Mouse (Mus musculus) embryo, embryonic 9.5 days (tissue): ENCODE results near the gene Lefty2.
A peak's percentile ranks its signal among the peaks of the same experiment; 100 is the strongest.
"Not testable (repeated sequence)": the region's sequence is repeated elsewhere in the genome, so short reads cannot be mapped to it uniquely, and the experiment has no call there.

Source experiments
- DNase-seq: peaks from one replicate; pipeline ENCODE4 v3.0.0-alpha.2; 2017; ENCODE audit errors: extremely low spot score

Gene Lefty2

DNA sequence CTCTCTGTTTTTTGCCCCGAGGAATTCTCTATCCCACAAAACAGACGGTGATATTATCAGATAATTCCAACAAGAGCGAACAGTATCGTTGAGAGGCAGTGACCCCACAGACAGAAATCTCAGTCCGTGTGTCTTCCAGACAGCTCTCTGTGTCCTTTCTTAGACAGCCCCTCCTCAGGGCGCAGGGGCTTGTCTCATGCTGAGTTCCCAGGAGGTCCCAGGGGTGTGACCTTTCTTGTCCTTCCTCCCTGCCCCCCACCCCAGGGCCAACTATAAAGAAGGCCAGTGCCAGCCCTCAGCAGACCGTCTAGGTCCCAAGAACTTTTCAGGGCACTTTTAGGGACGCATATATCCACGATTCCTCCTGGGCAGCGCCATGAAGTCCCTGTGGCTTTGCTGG lies at the start of gene Lefty2:
TSS of gene Lefty2 (plus strand) at position 301 of the 400 bp plus-strand sequence.
- DNase-seq = no peak

DNA sequence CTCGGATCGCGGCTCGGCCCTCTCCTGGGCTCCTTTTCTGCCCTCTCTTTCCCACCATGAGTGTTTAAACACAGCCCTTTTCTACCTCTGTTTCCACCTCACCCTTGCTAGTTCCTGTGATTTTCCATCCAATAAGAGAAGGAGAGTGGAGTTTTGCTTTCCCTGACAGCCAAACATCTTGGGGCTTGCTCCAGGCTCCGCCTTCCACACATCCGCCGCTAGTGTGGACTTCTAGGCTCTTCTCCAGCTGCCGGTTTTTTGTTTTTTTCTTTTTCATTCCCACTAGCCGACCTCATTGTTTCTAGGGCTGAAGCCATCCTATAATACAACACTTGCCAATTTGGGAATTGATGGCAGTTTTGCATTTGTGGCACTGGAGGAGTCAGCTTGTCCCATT lies 44.8 kb upstream of the Lefty2 start:
- DNase-seq = peak; percentile 75

DNA sequence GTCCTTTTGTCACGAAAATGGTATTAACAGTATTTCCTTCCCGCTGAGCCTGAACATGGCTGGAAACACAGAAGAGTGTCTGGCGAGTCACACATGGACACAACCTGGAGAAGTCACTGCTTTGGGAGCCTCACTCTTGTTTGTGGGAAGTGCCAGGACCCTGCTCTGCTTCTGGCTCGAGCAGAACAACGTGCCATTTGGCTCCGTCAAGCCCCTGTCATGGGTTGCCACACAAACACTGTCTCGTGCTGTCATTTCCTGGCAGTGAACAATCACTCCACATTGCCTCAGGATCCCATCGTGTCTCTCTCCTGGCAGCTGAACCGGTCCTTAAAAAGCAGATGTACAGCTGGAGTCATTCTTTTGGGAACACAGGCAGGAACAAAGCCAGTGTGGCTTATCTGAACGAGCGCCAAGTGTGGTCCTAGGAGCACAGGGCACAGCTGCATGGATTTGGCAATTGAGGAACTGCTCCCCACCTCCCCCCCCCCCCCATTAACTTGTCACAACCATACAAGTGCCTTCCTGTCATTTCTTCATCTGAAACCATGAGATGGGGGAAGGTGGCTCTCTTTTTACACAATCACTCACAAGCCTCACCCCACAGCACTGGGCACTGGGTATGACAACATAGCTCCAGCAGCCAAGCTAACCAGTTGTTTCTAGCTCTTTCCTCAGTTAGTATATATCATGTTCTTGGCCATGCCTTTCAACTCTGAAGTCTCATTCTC lies 44.2 kb upstream of the Lefty2 start:
- peak; percentile 53 for DNase-seq

DNA sequence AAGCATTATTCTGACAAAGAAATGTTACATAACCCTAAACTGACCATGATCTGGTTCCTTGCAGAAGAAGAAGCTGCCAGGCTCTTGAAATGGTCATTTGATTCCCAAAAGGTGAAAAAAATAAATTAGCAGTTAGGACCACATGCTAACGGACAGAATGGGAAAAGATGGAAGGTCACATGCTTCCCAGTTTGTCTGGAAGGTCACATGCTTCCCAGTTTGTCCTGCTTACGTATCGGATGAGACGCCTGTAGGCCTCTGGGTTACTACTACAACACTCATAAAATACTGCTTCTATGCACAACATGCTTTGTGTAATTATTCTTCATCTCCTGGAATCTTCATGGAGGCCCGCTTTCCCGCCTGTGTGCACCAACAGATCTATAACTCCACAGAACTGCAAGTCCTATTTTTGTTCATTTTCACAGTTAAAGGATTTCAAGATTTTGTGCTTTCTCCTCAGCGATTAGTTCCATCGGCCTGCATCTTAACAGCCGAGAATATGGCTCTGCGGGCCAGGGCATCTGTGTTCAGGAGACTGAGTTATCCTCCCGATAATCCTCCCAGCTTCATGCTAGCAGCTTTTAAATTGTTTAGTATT lies 43.1 kb upstream of the Lefty2 start:
- DNase-seq = no peak

DNA sequence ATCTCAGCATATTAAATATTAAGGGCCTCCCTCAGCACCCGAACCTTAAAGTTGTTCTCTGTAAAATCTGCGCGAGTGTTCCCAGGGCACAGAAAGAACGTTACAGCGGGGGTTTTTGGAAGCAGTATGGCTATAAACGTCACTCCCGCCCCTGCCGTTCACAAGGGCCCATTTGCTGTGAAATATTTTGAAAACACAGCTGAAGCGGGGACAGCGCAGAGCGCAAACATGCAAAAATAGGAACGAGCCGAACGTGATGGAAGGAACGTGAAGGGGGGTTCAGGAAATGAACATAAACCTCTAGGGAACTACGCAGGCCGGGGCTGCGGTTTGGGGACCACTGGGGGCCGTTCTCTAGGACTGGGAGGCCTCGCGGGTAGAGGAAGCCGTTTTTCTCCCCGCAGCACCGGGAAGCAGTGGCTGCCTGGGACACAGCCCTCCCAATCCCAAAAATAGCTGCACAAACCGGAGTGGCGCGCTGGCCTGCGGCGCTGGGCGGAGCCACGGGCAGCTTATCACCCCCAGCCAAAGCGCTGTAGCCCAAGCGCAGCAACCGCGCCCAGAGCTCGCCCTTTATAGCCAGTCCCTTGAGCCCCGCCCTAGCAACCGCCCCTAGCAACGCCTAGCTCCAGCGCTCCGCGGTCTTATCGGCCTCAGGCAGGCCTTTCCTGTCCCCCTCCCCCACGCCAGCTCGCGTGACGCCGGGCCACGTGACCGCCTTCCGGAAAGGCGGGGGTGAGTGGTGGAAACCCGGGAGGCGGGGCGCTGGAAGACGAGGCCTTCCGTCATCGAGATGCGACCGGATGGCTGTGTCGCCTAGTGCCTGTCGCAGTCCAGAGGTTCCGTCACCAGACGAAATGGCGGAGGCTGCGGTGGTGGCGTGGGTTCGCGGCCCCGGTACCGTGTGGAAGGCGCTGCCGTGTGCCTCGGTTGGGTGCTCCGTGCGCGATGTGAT lies 42.3 kb upstream of the Lefty2 start, which contains the start of gene Sde2:
TSS of gene Sde2 (plus strand) at position 812 of the 955 bp plus-strand sequence.
- DNase-seq = peak; percentile 100

DNA sequence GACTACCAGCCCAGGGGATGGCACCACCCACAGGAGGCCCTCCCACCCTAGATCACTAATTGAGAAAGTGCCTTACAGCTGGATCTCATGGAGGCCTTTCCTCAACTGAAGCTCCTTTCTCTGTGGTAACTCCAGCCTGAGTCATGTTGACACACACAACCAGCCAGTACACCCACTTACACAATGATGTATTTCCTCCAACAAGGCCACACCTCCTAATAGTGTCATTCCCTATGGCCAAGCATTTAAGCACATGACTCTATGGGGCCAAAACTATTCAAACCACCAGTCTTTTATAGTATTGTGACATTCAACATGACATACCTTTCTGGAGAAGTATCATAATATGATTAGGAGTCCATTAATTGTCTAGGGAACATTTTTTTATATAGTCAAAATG lies 34.1 kb upstream of the Lefty2 start:
- DNase-seq = no peak

DNA sequence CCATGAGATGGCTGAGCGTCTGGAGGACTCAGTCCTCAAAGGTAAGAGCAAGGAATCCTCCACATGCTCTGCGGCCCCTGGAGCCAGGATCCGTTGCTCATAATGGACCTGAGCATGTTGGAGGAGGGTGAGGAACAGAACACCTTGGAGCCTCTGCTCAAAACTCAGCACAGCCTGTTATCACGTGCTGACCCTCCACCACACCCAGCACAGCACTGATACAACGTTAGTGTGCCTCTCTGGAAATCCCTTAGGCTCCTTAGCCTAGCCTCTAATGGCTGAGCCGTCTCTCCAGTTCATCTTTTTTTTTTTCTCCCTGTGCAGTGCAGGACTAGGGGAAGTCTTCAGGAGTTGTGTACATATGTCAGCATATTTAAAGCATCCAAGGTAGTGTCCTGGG lies 32.9 kb upstream of the Lefty2 start:
- DNase-seq = no peak

DNA sequence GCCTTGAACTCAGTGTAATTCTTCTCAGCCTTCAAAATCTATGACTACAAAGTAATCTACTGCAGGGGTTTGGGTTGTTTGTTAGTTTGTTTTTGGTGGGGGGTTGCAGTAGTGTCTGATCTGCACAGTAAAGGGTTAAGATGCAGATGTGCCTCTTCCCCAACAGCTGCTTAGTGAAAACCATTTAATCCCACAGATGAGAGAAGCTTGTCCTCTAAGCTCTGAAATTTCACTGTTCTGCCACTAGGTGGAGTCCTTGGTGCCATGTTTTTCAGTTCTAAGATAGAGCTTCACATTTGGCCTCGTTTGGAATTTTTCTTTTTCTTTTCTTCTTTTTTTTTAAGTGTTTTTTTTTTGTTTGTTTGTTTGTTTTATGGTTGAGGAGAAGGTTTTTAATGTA lies 29.3 kb upstream of the Lefty2 start:
- DNase-seq = peak; percentile 30

DNA sequence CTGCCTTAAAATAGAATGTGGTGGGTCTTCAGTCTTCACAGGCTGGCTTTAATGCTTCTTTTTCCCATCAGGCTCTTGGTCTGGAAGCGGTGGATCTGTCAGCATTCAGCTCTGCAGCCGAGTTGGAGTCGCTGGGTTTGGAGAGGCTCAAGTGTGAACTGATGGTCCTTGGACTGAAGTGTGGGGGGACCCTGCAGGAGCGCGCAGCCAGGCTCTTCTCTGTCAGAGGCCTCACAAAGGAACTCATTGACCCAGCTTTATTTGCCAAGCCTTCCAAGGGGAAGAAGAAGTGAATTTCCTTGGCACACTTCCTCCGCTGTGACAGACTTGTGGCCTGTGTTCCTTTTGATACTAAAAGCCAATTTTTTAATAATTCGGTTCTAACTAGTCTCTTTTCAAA lies 26.9 kb upstream of the Lefty2 start:
- no peak for DNase-seq

DNA sequence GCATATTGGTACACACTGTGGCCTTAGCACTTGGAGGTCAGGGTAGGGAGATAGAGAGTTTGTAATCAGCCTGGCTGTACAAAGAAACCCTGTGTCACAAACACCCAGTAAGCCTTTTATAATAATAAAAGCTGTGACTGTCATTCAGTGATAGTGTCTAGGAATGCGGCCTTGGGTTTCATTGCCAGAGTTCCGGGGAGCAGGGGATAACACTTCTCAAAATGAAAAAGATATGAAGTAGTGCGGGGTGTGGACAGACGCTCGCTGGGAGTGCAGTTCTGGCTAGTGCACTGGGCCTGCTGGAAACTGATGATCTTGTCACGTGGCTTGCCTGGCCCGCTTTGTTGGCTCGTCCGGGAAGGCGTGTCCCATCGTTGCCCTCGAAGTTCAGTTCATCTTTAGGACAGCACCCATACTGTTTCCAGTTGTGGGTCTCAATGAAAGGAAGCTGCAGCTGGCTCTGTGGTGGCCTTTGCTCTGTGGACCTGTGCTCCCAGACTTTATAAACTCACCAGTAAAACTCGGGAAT lies 22.7 kb upstream of the Lefty2 start:
- no peak for DNase-seq

DNA sequence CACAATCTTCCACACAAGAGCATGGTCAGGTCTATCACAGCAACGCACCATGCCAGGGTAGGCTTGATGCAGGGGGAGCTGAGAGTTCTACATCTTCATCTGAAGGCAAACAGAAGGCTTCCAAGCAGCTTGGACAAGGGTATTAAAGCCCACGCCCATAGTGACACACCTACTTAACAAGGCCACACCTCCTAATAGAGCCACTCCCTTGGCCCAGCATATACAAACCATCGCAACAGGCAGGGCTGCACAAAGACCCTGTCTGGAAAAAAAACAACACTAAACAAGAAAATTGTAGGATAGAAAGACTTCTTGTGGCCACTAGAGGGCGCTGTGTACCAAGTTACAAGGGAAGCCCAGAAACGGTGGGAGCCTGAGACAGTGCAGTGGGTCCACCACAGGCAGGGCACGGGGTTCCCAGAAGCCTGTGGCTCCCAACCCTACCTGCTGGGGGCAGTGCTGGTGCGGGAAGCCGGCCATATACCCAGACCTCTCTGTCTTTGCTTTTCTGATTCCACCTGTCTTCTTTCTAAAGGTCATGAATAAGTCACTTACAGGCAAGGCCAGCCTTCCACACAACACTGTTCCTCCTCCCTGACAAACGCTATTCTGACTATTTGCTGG lies 18.9 kb upstream of the Lefty2 start:
- peak; percentile 70 for DNase-seq

DNA sequence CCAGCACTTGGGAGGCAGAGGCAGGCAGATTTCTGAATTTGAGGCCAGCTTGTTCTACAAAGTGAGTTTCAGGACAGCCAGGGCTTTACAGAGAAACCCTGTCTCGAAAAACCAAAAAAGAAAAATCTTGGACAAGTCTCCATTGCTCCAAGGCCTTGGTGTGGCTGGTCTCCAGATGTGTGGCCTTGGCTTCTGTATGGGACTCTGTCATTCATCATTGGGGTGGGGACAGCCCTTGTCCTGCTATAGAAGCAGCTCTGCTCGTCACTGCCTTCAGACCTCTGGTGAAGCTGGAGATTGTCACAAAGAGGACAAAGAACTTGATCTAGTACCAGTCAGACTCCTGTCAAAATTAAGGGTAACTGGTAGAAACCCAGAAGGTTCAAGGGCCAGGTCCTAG lies 18.3 kb upstream of the Lefty2 start:
- no peak for DNase-seq

DNA sequence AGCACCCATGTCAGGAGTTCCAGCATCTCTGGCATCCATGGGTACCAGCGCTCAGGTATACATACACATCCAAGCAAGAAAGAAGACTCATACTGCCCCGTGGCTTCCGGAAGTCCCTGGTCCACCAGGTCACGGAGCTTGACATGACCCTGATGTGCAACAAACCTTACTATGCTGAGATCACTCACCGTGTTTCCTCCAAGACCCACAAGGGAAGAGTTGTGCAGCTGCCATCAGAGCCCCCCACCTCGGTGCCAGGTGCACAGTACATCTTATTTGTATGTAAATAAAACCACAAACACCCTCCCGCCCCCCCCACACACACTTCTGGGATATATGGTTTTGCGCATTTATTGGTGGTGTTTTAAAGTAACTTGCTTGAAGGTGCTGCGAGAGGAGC lies 17.8 kb upstream of the Lefty2 start:
- no peak for DNase-seq

DNA sequence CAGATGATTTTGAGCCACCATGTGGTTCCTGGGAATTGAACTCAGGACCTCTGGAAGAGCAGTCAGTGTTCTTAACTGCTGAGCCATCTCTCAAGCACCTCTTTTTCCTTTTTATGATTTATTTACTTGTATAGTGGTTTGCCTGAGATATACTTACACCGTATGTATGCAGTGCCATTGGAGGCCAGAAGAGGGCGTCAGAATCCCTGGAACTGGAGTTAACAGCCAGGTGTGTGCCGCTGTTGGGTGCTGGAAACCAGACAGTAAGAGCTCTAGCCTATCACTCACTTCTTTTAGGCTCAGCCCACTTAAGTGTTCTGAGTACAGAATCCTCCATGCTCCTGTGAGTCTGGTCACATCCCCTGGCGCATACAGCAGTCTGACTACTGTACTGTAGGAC lies 15.4 kb upstream of the Lefty2 start:
- no peak for DNase-seq

DNA sequence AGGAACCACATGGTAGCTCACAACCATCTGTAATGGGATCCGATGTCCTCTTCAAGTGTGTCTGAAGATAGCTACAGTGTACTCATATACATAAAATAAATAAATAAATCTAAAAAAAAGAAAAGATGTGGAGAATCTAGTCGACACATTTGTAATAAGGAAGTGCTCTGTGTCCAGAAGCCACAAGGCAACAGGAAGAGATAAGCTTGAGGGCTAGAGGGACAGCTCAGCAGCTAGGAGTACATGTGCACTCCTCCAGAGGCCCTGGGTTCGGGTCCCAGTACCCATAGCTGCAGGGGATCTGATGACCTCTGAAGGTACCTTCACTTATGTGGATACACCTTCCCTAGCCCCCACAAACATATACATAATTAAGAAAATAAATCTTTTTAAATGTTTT lies 11.1 kb upstream of the Lefty2 start:
- no peak for DNase-seq

DNA sequence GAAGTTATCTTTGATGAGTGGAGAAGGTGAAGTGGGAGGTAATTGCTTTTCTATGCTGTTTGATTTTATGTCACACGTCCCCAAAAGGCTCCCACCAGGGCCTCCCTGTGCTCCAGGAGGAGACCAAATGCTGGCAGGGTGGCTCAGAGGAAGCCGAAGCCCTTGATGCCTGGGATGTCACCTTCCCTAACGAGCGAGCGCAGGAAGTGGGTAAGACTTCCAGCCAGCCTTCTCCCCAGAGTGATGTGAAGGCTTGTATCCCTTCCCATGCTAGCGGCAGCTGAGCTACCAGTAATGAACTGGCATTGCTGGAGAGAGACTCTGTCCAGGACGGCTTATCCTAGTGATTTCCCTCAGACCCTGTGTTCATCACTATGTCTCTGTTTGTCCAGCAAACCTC lies 9.2 kb upstream of the Lefty2 start:
- no peak for DNase-seq

DNA sequence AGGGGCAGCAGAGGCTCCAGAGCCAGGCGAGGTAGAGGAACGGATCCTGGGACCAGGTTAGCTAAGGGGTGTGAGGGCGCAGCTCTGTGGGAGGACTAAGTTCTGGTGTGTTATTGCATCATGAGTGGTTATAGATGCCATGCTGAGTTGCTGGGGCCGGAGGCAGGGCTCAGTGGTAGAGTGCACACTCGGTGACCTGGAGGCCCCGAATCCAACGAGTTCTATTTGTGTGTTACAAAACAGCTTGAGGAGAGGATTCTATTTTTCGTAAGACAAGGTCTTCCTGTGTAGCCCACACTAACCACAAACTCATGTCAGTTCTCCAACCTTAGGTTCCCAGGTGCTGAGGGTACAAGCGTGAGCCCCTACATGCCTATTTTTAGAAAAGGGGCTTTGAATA lies 8.4 kb upstream of the Lefty2 start:
- DNase-seq = no peak

DNA sequence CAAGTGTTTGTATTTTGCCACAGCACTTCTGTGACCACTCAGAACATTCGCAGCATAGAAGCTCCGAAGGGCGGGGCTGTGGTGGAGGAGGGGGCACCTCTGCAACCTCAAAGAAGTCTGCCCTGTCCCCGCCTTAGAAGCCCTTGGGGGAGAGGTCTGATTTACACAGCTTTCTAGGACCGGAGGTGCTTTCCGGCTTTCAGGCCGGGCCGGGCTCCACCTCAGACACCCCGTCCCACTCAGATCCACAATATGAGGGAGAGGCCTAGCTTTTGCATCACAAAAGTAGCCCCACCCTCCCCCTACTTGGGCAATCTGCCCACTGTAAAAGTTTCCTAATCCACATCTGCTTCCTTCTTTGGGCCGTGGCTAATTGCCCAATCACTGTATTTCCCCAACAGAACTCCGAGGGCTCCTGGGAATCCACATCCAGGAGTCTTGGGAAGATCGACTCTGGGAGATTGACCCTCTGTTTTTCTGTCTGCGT lies 4.3 kb upstream of the Lefty2 start:
- peak; percentile 31 for DNase-seq

DNA sequence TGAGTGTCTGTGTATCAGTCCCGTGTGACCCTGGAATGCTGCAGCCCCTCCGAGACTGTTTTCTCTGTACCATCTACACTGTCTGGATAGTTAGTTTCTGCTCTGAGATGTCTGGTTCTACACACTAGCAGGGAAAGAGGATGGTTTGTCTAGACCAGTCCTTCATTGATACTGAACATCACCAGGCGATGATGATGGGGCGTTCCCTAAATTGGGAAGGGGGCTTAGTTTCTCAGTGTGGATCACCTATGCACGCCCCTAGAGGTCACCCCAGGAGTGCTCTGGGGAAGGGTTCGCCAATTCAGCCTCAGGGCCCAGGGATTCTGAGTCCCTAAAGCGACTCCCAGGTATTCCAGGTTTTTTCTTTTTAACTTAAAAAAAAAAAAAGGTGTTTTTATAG lies 3.7 kb upstream of the Lefty2 start:
- DNase-seq = no peak

DNA sequence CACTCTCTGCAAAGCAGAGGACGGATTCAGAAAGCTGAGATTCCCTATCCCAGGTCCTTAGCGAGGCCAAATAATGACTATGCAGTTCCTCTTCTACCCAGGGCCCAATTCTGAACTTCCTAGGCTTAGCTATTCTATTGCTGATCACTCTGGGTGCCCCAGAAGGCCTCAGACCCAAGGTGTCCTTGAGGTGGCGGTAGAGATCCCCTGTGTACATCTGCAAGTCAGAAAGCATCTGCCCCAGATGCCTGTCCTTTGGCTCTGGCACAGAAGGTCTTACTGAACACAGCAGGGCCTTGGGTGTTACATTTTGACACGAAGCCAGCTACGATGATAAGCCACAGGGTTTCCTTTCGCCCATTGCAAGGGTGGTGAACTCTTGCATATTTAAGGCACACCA lies 3.1 kb upstream of the Lefty2 start:
- DNase-seq = no peak

DNA sequence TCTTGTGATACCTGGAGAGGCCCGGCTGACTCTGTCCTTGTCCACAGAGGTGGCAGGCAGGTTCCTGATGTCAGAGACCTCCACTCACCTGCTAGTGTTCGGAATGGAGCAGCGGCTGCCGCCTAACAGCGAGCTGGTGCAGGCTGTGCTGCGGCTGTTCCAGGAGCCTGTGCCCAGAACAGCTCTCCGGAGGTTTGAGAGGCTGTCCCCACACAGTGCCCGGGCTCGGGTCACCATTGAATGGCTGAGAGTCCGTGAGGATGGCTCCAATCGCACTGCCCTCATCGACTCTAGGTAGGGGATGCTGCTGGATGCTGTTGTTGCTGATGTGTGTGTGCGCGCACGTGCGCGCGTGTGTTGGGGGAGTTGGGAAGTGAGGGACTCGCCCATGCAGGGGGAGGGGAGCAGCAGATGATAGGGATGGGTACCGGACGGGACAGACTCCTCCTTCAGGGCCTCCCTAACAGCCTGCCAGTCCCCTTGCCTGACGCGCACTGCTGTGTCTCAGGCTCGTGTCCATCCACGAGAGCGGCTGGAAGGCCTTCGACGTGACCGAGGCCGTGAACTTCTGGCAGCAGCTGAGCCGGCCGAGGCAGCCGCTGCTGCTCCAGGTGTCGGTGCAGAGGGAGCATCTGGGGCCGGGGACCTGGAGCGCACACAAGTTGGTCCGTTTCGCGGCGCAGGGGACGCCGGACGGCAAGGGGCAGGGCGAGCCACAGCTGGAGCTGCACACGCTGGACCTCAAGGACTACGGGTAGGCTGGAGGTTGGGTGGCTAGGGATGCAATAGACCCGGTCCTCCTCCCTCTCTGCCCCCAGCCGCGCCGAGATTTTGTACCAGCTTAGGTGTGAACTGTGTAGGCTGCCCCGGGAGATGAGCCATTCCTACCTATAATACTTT lies 1.4 kb downstream of the Lefty2 start:
- DNase-seq = not testable (repeated sequence)
